ENCODE assay signal across 9 mouse cellular contexts in the genomic region with DNA sequence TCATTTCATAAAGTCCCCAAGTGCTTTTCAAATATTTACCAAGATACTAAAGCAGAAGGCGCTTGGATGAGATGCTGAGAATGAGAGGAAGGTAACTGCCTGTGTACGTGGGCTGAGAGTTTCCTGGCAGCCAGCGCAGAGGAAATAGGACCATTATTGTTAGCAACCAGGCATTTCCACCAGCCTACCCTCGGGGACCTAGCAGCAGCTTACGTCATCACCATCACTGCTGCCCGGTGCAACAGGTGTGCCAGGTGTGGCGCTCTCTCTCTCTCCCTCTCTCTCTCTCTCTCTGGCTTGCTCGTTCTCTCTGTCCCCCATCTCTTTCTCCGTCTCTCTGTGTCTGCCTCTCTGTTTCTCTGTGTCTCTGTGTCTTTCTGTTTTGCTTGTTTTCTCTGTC. TPM values are rescaled to one million over a fixed set of nuclear protein-coding genes. Genes with fewer than 3 reads are reported as not detected.
DNase-seq lines count a peak whose midpoint lies in the region; ATAC-seq and TF ChIP-seq lines count a peak whose summit lies in the region.
"Had no signal": no experiment of that assay in that cellular context is flagged by ENCODE, and none has a peak within 500 bp of the region (broad histone marks: within the 10 kb centered on the region; RNA-seq: fewer than 3 reads in every experiment).

No protein-coding gene starts in this region.

- H3K4me2 ChIP-seq in embryonic facial prominence, embryonic 12.5 days (replicated peaks), result no peak overlapping the region

- no peak overlapping the region for H3K27ac ChIP-seq in kidney, adult 2 months (ENCODE audit: insufficient read depth, low read depth, low read length)
- no peak overlapping the region for H3K27ac ChIP-seq in embryonic facial prominence, embryonic 12.5 days

- no peak for TF ChIP-seq CTCF in kidney, adult 2 months (conservative IDR thresholded peaks at IDR 0.05; ENCODE audit: insufficient read depth, insufficient read length, low read depth, low read length)

- H3K9ac ChIP-seq in embryonic facial prominence, embryonic 12.5 days, result no peak overlapping the region

- WGBS in kidney, adult 2 months, result 27% methylated on average over 9 of the region's 9 CpGs
- WGBS in embryonic facial prominence, embryonic 12.5 days, result 19% methylated on average over 9 of the region's 9 CpGs

- H3K4me3 ChIP-seq in kidney, adult 2 months (ENCODE audit: insufficient read depth, low read depth, low read length), result no peak overlapping the region
- 0 out of 2 replicates have a peak overlapping the region, but pooled peaks have one; percentile 6 for H3K4me3 ChIP-seq in embryonic facial prominence, embryonic 12.5 days

- H3K9me3 ChIP-seq in embryonic facial prominence, embryonic 12.5 days, result no peaks in the 10 kb centered on the region

- ATAC-seq in embryonic facial prominence, embryonic 12.5 days (ENCODE audit: insufficient number of reproducible peaks, insufficient read depth, low FRiP score, low TSS enrichment), result no peak

- no peaks in the 10 kb centered on the region for H3K36me3 ChIP-seq in kidney, adult 2 months (ENCODE audit: control insufficient read depth, insufficient read depth, low read length)
- H3K36me3 ChIP-seq in embryonic facial prominence, embryonic 12.5 days, result no peaks in the 10 kb centered on the region

- TF ChIP-seq POLR2A in kidney, adult 2 months (IDR thresholded peaks at IDR 0.05; ENCODE audit: low read depth, low read length), result no peak

- no peaks in the 10 kb centered on the region for H3K4me1 ChIP-seq in kidney, adult 2 months (ENCODE audit: control insufficient read depth, insufficient read depth, low read length)
- H3K4me1 ChIP-seq in embryonic facial prominence, embryonic 12.5 days, result peaks cover 12% of the 10 kb centered on the region; the same call in 1 of the 2 replicates

- peak; percentile 13 for DNase-seq in kidney, adult 2 months
- DNase-seq in kidney, adult 18-20 months, result no peak
- peak; percentile 19 to 22 for DNase-seq in B cell, adult 2 months
- peak; percentile 41 for DNase-seq in lung, postnatal 25 days (ENCODE audit: low spot score)
- no peak for DNase-seq in adipocyte (ENCODE audit: low spot score)
- DNase-seq in spleen, postnatal 4 days (ENCODE audit: low spot score in 2 of 2), result no peak
- DNase-seq in testis, postnatal 10 days (ENCODE audit: low spot score), result no peak
- DNase-seq: adrenal gland, postnatal 14 days had no signal

- no peaks in the 10 kb centered on the region for H3K27me3 ChIP-seq in kidney, adult 2 months (replicated peaks; ENCODE audit: control insufficient read depth, insufficient read depth, low read length)
- H3K27me3 ChIP-seq in embryonic facial prominence, embryonic 12.5 days, result peaks cover 35% of the 10 kb centered on the region

RNA-seq across cellular contexts. Expression of gene Fam222a, which starts 55.1 kb away (rescaled TPM):
- 4.9 and 5.5 TPM in 2 replicates for polyA plus RNA-seq in kidney, adult 2 months (2012; rRNA removed)
- polyA plus RNA-seq in embryonic facial prominence, embryonic 12.5 days (2016; fragmentation: Nextera tagmentation; extraction: Ambion mirVana), result 2.9 and 3.4 TPM in 2 replicates

Comparison
In these comparisons a context has a peak if more than half of its experiments do, and no peak if none do; other contexts are left out.
1. DNase-seq: peak in kidney, adult 2 months (single experiment), B cell, adult 2 months (2 of 2) and lung, postnatal 25 days (single experiment); none in kidney, adult 18-20 months (single experiment), adipocyte (single experiment), spleen, postnatal 4 days (0 of 2) and testis, postnatal 10 days (single experiment).